Mouse (Mus musculus): Measurements from ENCODE around the gene Smg6. TPM values are rescaled to one million over a fixed set of nuclear protein-coding genes. Genes with fewer than 3 reads are reported as not detected.
A peak's percentile ranks its signal among the peaks of the same experiment; 100 is the strongest.

Gene Smg6
- total and polyA plus RNA-seq, 2 experiments from 2014 or later: 7.1 to 21.1 TPM

- Histone ChIP-seq H3K4me3 (ENCODE audit: low read depth, low read length) (peak overlapping the region; percentile 67), H3K9me3 (replicated peaks; ENCODE audit: control insufficient read depth, low read length) (no peaks in the 10 kb centered on the region), H3K4me1 (ENCODE audit: control insufficient read depth, insufficient read depth) (peaks cover 13% of the 10 kb centered on the region), H3K36me3 (replicated peaks; ENCODE audit: control insufficient read depth, insufficient read depth, low read length) (peaks cover 19% of the 10 kb centered on the region), H3K4me2 (ENCODE audit: low read depth, low read length) (peak overlapping the region; percentile 89), H3K9ac (replicated peaks; ENCODE audit: low read depth, low read length) (peak overlapping the region; percentile 55), H3K27ac (ENCODE audit: low read depth) (peak overlapping the region; percentile 71), H3K27me3 (ENCODE audit: control insufficient read depth, insufficient read depth, low read length) (peaks cover 63% of the 10 kb centered on the region)
- DNase-seq (ENCODE audit: low spot score) (no peak), ATAC-seq (ENCODE audit: insufficient read depth, low read depth) (no peak)
- no peak for TF ChIP-seq CTCF (IDR thresholded peaks at IDR 0.05; ENCODE audit: low read depth)
- WGBS: 13% methylated on average over 49 of the region's 63 CpGs
These were observed 242.3 kb downstream of the Smg6 start for GRCm38 (mm10) chr11:75167643-75168589.

GRCm38 (mm10) chr11:75168590-75169361 is 243.2 kb downstream of the Smg6 start:
- WGBS: under 1% methylated on average over 81 of the region's 83 CpGs
- peaks cover 10% of the 10 kb centered on the region; the same call in 1 of the 2 replicates for H3K36me3 ChIP-seq (replicated peaks; ENCODE audit: control insufficient read depth, insufficient read depth, low read length)
- H3K4me1 ChIP-seq (ENCODE audit: control insufficient read depth, insufficient read depth): peaks cover 13% of the 10 kb centered on the region
- H3K27me3 ChIP-seq (ENCODE audit: control insufficient read depth, insufficient read depth, low read length): peaks cover 70% of the 10 kb centered on the region
- no peaks in the 10 kb centered on the region for H3K9me3 ChIP-seq (replicated peaks; ENCODE audit: control insufficient read depth, low read length)
- peak; percentile 98 for TF ChIP-seq CTCF (IDR thresholded peaks at IDR 0.05; ENCODE audit: low read depth)
- no peak for TF ChIP-seq EP300 (IDR thresholded peaks at IDR 0.05; ENCODE audit: low read depth)
- DNase-seq (ENCODE audit: low spot score) (peak; percentile 70), ATAC-seq (ENCODE audit: insufficient read depth, low read depth) (peak; percentile 37)
- H3K9ac ChIP-seq (replicated peaks; ENCODE audit: low read depth, low read length): peak overlapping the region; percentile 55
- H3K27ac ChIP-seq (ENCODE audit: low read depth): peak overlapping the region; percentile 71
- peak overlapping the region; percentile 89 for H3K4me2 ChIP-seq (ENCODE audit: low read depth, low read length)
- peak overlapping the region; percentile 67 for H3K4me3 ChIP-seq (ENCODE audit: low read depth, low read length)

- peaks cover 13% of the 10 kb centered on the region for H3K4me1 ChIP-seq (ENCODE audit: control insufficient read depth, insufficient read depth)
- peaks cover 72% of the 10 kb centered on the region for H3K27me3 ChIP-seq (ENCODE audit: control insufficient read depth, insufficient read depth, low read length)
- peak within 1 kb of the TSS; percentile 89 for H3K4me2 ChIP-seq (ENCODE audit: low read depth, low read length)
- DNase-seq (ENCODE audit: low spot score) (no peak), ATAC-seq (ENCODE audit: insufficient read depth, low read depth) (no peak)
- 6% methylated on average over 23 of the region's 23 CpGs for WGBS
- H3K9ac ChIP-seq (replicated peaks; ENCODE audit: low read depth, low read length): peak within 1 kb of the TSS; percentile 55
- peak within 1 kb of the TSS; percentile 71 for H3K27ac ChIP-seq (ENCODE audit: low read depth)
- peak within 1 kb of the TSS; percentile 67 for H3K4me3 ChIP-seq (ENCODE audit: low read depth, low read length)
- no peak for TF ChIP-seq EP300 (IDR thresholded peaks at IDR 0.05; ENCODE audit: low read depth)
- no peak for TF ChIP-seq CTCF (IDR thresholded peaks at IDR 0.05; ENCODE audit: low read depth)
- H3K9me3 ChIP-seq (replicated peaks; ENCODE audit: control insufficient read depth, low read length): no peaks in the 10 kb centered on the region
- 0 out of 2 replicates have a peak, but pooled peaks cover 6% of the 10 kb centered on the region for H3K36me3 ChIP-seq (replicated peaks; ENCODE audit: control insufficient read depth, insufficient read depth, low read length)
These were observed 243.9 kb downstream of the Smg6 start, which contains the start of gene Hic1 for GRCm38 (mm10) chr11:75169405-75170080. TSS of gene Hic1 (minus strand) at chr11:75169519.

- Histone ChIP-seq H3K9ac (replicated peaks; ENCODE audit: low read depth, low read length) (no peak overlapping the region), H3K27me3 (ENCODE audit: control insufficient read depth, insufficient read depth, low read length) (peaks cover 66% of the 10 kb centered on the region)
These were observed 244.6 kb downstream of the Smg6 start for GRCm38 (mm10) chr11:75170136-75170751.

More at GRCm38 (mm10) chr11:75170136-75170751, 244.6 kb downstream of the Smg6 start:
- TF ChIP-seq EP300 (IDR thresholded peaks at IDR 0.05; ENCODE audit: low read depth): no peak
- peak; percentile 71 for TF ChIP-seq CTCF (IDR thresholded peaks at IDR 0.05; ENCODE audit: low read depth)
- H3K36me3 ChIP-seq (replicated peaks; ENCODE audit: control insufficient read depth, insufficient read depth, low read length): 0 out of 2 replicates have a peak, but pooled peaks cover 4% of the 10 kb centered on the region
- H3K4me1 ChIP-seq (ENCODE audit: control insufficient read depth, insufficient read depth): peaks cover 13% of the 10 kb centered on the region
- under 1% methylated on average over 37 of the region's 38 CpGs for WGBS
- DNase-seq (ENCODE audit: low spot score) (peak; percentile 83), ATAC-seq (ENCODE audit: insufficient read depth, low read depth) (peak; percentile 31)
- no peak overlapping the region for H3K27ac ChIP-seq (ENCODE audit: low read depth)
- peak overlapping the region; percentile 89 for H3K4me2 ChIP-seq (ENCODE audit: low read depth, low read length)
- peak overlapping the region; percentile 67 for H3K4me3 ChIP-seq (ENCODE audit: low read depth, low read length)
- no peaks in the 10 kb centered on the region for H3K9me3 ChIP-seq (replicated peaks; ENCODE audit: control insufficient read depth, low read length)
